Mouse (Mus musculus): ENCODE data around the gene Zfp61.
A peak's percentile ranks its signal among the peaks of the same experiment; 100 is the strongest.
"Not testable (repeated sequence)": the region's sequence is repeated elsewhere in the genome, so short reads cannot be mapped to it uniquely, and the experiment has no call there.

Zfp61 gene

GRCm38 (mm10) chr7:24297361-24298095 is 3.5 kb downstream of the Zfp61 start:
- no peak for DNase-seq (ENCODE audit: low read depth)

GRCm38 (mm10) chr7:24296386-24296785 is 4.6 kb downstream of the Zfp61 start:
- DNase-seq (ENCODE audit: low read depth): no peak

GRCm38 (mm10) chr7:24295376-24295775 is 5.7 kb downstream of the Zfp61 start:
- DNase-seq (ENCODE audit: low read depth): no peak

- no peak for DNase-seq (ENCODE audit: low read depth)
Measured at GRCm38 (mm10) chr7:24294763-24295162, 6.3 kb downstream of the Zfp61 start.

GRCm38 (mm10) chr7:24293061-24293851 is 7.8 kb downstream of the Zfp61 start:
- no peak for DNase-seq (ENCODE audit: low read depth)

- no peak for DNase-seq (ENCODE audit: low read depth)
Measured at GRCm38 (mm10) chr7:24291387-24292090, 9.5 kb downstream of the Zfp61 start.

GRCm38 (mm10) chr7:24290106-24290693 is 10.8 kb downstream of the Zfp61 start:
- no peak for DNase-seq (ENCODE audit: low read depth)

GRCm38 (mm10) chr7:24288512-24288911 is 12.5 kb downstream of the Zfp61 start:
- no peak for DNase-seq (ENCODE audit: low read depth)

GRCm38 (mm10) chr7:24287670-24288069 is 13.4 kb downstream of the Zfp61 start:
- no peak for DNase-seq (ENCODE audit: low read depth)

GRCm38 (mm10) chr7:24286916-24287315 is 14.1 kb downstream of the Zfp61 start:
- no peak for DNase-seq (ENCODE audit: low read depth)

- DNase-seq (ENCODE audit: low read depth): no peak
Measured at GRCm38 (mm10) chr7:24286090-24286489, 14.9 kb downstream of the Zfp61 start.

GRCm38 (mm10) chr7:24280858-24281145 is 20.2 kb downstream of the Zfp61 start:
- DNase-seq (ENCODE audit: low read depth): no peak

- no peak for DNase-seq (ENCODE audit: low read depth)
Measured at GRCm38 (mm10) chr7:24280031-24280857, 20.8 kb downstream of the Zfp61 start.

- not testable (repeated sequence) for DNase-seq (ENCODE audit: low read depth)
Measured at GRCm38 (mm10) chr7:24278771-24279170, 22.3 kb downstream of the Zfp61 start.

GRCm38 (mm10) chr7:24274456-24274855 is 26.6 kb downstream of the Zfp61 start:
- no peak for DNase-seq (ENCODE audit: low read depth)

GRCm38 (mm10) chr7:24271191-24271590 is 29.8 kb downstream of the Zfp61 start:
- no peak for DNase-seq (ENCODE audit: low read depth)

- peak; percentile 55 for DNase-seq (ENCODE audit: low read depth)
Measured at GRCm38 (mm10) chr7:24270288-24270672, 30.8 kb downstream of the Zfp61 start, which contains the start of gene Zfp93. Gene Zfp93, plus strand, starts transcription at chr7:24270420.

- no peak for DNase-seq (ENCODE audit: low read depth)
Measured at GRCm38 (mm10) chr7:24269667-24270287, 31.3 kb downstream of the Zfp61 start.

- DNase-seq (ENCODE audit: low read depth): no peak
Measured at GRCm38 (mm10) chr7:24269256-24269655, 31.8 kb downstream of the Zfp61 start.

GRCm38 (mm10) chr7:24268176-24269155 is 32.6 kb downstream of the Zfp61 start:
- no peak for DNase-seq (ENCODE audit: low read depth)
